Mouse (Mus musculus): ENCODE measurements around the gene Il4.

Gene Il4

GRCm38 (mm10) chr11:53618619-53619198, at the start of gene Il4:
Gene Il4, minus strand, starts transcription at chr11:53618669.
- no peak for DNase-seq (ENCODE audit: low spot score)

GRCm38 (mm10) chr11:53664091-53664490, 45.6 kb upstream of the Il4 start:
- DNase-seq (ENCODE audit: low spot score): no peak

GRCm38 (mm10) chr11:53662794-53663674, 44.6 kb upstream of the Il4 start:
- DNase-seq (ENCODE audit: low spot score): no peak

GRCm38 (mm10) chr11:53657828-53658227, 39.4 kb upstream of the Il4 start:
- no peak for DNase-seq (ENCODE audit: low spot score)

GRCm38 (mm10) chr11:53657381-53657780, 38.9 kb upstream of the Il4 start:
- no peak for DNase-seq (ENCODE audit: low spot score)

- DNase-seq (ENCODE audit: low spot score): no peak
These were observed 38.2 kb upstream of the Il4 start for GRCm38 (mm10) chr11:53656558-53657202.

GRCm38 (mm10) chr11:53655043-53655442, 36.6 kb upstream of the Il4 start:
- peak; percentile 4 for DNase-seq (ENCODE audit: low spot score)

- DNase-seq (ENCODE audit: low spot score): no peak
These were observed 34.0 kb upstream of the Il4 start for GRCm38 (mm10) chr11:53652427-53652826.

- no peak for DNase-seq (ENCODE audit: low spot score)
These were observed 33.0 kb upstream of the Il4 start for GRCm38 (mm10) chr11:53651441-53651840.

- no peak for DNase-seq (ENCODE audit: low spot score)
These were observed 25.5 kb upstream of the Il4 start for GRCm38 (mm10) chr11:53644017-53644416.

GRCm38 (mm10) chr11:53642744-53643279, 24.3 kb upstream of the Il4 start:
- no peak for DNase-seq (ENCODE audit: low spot score)

- no peak for DNase-seq (ENCODE audit: low spot score)
These were observed 19.4 kb upstream of the Il4 start for GRCm38 (mm10) chr11:53637803-53638260.

GRCm38 (mm10) chr11:53637046-53637802, 18.8 kb upstream of the Il4 start:
- DNase-seq (ENCODE audit: low spot score): no peak

- DNase-seq (ENCODE audit: low spot score): no peak
These were observed 17.7 kb upstream of the Il4 start for GRCm38 (mm10) chr11:53636183-53636646.

- DNase-seq (ENCODE audit: low spot score): no peak
These were observed 17.2 kb upstream of the Il4 start for GRCm38 (mm10) chr11:53635590-53636182.

GRCm38 (mm10) chr11:53634556-53634955, 16.1 kb upstream of the Il4 start, which contains the start of gene Il13:
Gene Il13, minus strand, starts transcription at chr11:53634702.
- DNase-seq (ENCODE audit: low spot score): no peak

GRCm38 (mm10) chr11:53633644-53634043, 15.2 kb upstream of the Il4 start:
- DNase-seq (ENCODE audit: low spot score): no peak

GRCm38 (mm10) chr11:53632122-53632733, 13.8 kb upstream of the Il4 start:
- DNase-seq (ENCODE audit: low spot score): no peak

GRCm38 (mm10) chr11:53627859-53628258, 9.4 kb upstream of the Il4 start:
- DNase-seq (ENCODE audit: low spot score): peak; percentile 58

GRCm38 (mm10) chr11:53626802-53627373, 8.4 kb upstream of the Il4 start:
- DNase-seq (ENCODE audit: low spot score): no peak

Data from yolk sac, embryonic 10.5 days (tissue).